Comparison of ENCODE assay signal across 15 mouse cellular contexts in genomic region chr1:162221801-162222301, GRCm38 (mm10).
A peak's percentile ranks its signal among the peaks of the same experiment; 100 is the strongest.
DNase-seq lines count a peak whose midpoint lies in the region; ATAC-seq and TF ChIP-seq lines count a peak whose summit lies in the region.
"Had no signal": no experiment of that assay in that cellular context is flagged by ENCODE, and none has a peak within 500 bp of the region (broad histone marks: within the 10 kb centered on the region; RNA-seq: fewer than 3 reads in every experiment).

No protein-coding gene starts in this region.

- no peak for DNase-seq in gastrocnemius, adult 2 months
- no peak for DNase-seq in gastrocnemius, adult 18-20 months (ENCODE audit: low spot score)
- no peak for DNase-seq in kidney, adult 11 months
- peak; percentile 66 for DNase-seq in NIH3T3 (ENCODE audit: low read depth)
- DNase-seq: adrenal gland, postnatal 14 days; cerebellum, postnatal 36 days; kidney, postnatal 36 days; liver, embryonic 13.5 days had no signal

- H3K27ac ChIP-seq in gastrocnemius, adult 2 months, result peak overlapping the region; percentile 90; the same call in 1 of the 2 replicates
- H3K27ac ChIP-seq in kidney, embryonic 15.5 days, result no peak overlapping the region
- H3K27ac ChIP-seq in limb, embryonic 12.5 days, result peak overlapping the region; percentile 100
- H3K27ac ChIP-seq: hindbrain, embryonic 15.5 days; left cerebral cortex, adult 2 months; liver, embryonic 13.5 days had no signal

- no peak overlapping the region for H3K4me2 ChIP-seq in kidney, embryonic 15.5 days
- H3K4me2 ChIP-seq in limb, embryonic 12.5 days, result peak overlapping the region; percentile 67
- H3K4me2 ChIP-seq: hindbrain, embryonic 15.5 days; liver, embryonic 13.5 days had no signal

- TF ChIP-seq CTCF in gastrocnemius, adult 2 months (IDR thresholded peaks at IDR 0.05), result no peak

- no peaks in the 10 kb centered on the region for H3K36me3 ChIP-seq in kidney, embryonic 15.5 days
- H3K36me3 ChIP-seq in limb, embryonic 12.5 days, result peaks cover 13% of the 10 kb centered on the region
- H3K36me3 ChIP-seq: hindbrain, embryonic 15.5 days; liver, embryonic 13.5 days had no signal

- H3K27me3 ChIP-seq in kidney, embryonic 15.5 days, result no peaks in the 10 kb centered on the region
- H3K27me3 ChIP-seq in limb, embryonic 12.5 days, result no peaks in the 10 kb centered on the region
- H3K27me3 ChIP-seq: hindbrain, embryonic 15.5 days; liver, embryonic 13.5 days had no signal

- WGBS in kidney, embryonic 15.5 days, result 15% methylated on average over 4 of the region's 4 CpGs
- 17% methylated on average over 4 of the region's 4 CpGs for WGBS in limb, embryonic 12.5 days

- peak overlapping the region; percentile 14; the same call in 1 of the 2 replicates for H3K9ac ChIP-seq in kidney, embryonic 15.5 days
- peak overlapping the region; percentile 99 for H3K9ac ChIP-seq in limb, embryonic 12.5 days (replicated peaks)
- H3K9ac ChIP-seq: hindbrain, embryonic 15.5 days; liver, embryonic 13.5 days had no signal

- H3K4me1 ChIP-seq in kidney, embryonic 15.5 days, result peaks cover 14% of the 10 kb centered on the region; the same call in 1 of the 2 replicates
- H3K4me1 ChIP-seq in limb, embryonic 12.5 days (replicated peaks), result peaks cover 9% of the 10 kb centered on the region
- H3K4me1 ChIP-seq: hindbrain, embryonic 15.5 days; liver, embryonic 13.5 days had no signal

- H3K4me3 ChIP-seq in gastrocnemius, adult 2 months, result peak overlapping the region; percentile 75
- peak overlapping the region; percentile 17; the same call in 1 of the 2 replicates for H3K4me3 ChIP-seq in kidney, embryonic 15.5 days (replicated peaks)
- peak overlapping the region; percentile 81 for H3K4me3 ChIP-seq in limb, embryonic 12.5 days (replicated peaks)
- H3K4me3 ChIP-seq: erythroblast, embryonic 14.5 days; hindbrain, embryonic 15.5 days; left cerebral cortex, adult 2 months; liver, embryonic 13.5 days had no signal

- no peak for ATAC-seq in kidney, embryonic 15.5 days (replicated peaks; ENCODE audit: low FRiP score)
- no peak for ATAC-seq in limb, embryonic 12.5 days (ENCODE audit: insufficient number of reproducible peaks, insufficient read depth, low FRiP score, low TSS enrichment, low read depth)
- ATAC-seq in erythroid progenitor cell, adult 5-6 weeks (replicated peaks; ENCODE audit: low FRiP score, poor library complexity, severe bottlenecking), result no peak
- no peak for ATAC-seq in cerebellum, adult (ENCODE audit: insufficient number of reproducible peaks, low FRiP score, low TSS enrichment)

- intact Hi-C loops in gastrocnemius, adult 2 months (cut with DNase I), result no loop called here

- no peaks in the 10 kb centered on the region for H3K9me3 ChIP-seq in kidney, embryonic 15.5 days (replicated peaks)
- H3K9me3 ChIP-seq in limb, embryonic 12.5 days, result no peaks in the 10 kb centered on the region
- H3K9me3 ChIP-seq: hindbrain, embryonic 15.5 days; liver, embryonic 13.5 days had no signal

Comparison
In these comparisons a context has a peak if more than half of its experiments do, and no peak if none do; other contexts are left out.
1. H3K4me3 ChIP-seq: peak in every context shown above with its lines; median percentile 81 in limb, embryonic 12.5 days; 75 in gastrocnemius, adult 2 months; 17 in kidney, embryonic 15.5 days.